Mouse (Mus musculus): Measurements from ENCODE around the gene Dnajc5.

Dnajc5 gene

DNA sequence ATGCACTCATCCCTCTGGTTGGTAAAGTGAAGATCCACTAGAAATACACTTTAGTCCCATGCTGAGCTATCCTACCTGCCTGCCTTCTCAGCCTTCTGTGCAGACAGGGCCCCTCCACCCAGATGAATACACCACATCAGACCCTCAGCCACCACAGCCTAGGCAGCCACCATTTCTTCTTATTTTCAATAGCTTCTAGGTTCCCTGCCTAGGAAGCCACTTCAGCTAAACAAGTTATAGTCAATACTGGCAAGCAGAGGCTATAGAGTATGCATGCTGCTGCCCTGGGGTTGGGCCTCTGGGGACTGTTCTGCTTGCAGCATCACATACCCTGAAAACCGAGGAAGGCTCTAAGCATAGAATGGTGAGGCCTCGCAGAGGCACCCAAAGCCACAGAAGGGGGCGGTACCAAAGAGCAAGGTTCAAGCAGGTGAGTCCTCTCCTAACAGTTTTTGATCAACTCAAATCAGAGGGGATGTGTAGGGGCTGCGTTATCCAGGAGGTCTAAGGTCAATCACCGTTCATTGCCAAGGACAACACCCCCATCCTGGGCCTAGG lies 71.3 kb downstream of the Dnajc5 start, which contains the start of gene Prpf6:
Gene Prpf6 (plus strand): TSS at position 341 of the 558 bp plus-strand sequence.
- DNase-seq = no peak

GRCm38 (mm10) chr2:181592231-181593041 lies 72.2 kb downstream of the Dnajc5 start, which contains the start of gene Zfp512b:
Gene Zfp512b, minus strand, starts transcription at chr2:181592803.
- peak; percentile 61 for DNase-seq

GRCm38 (mm10) chr2:181593042-181593421 lies 72.7 kb downstream of the Dnajc5 start:
- no peak for DNase-seq

DNA sequence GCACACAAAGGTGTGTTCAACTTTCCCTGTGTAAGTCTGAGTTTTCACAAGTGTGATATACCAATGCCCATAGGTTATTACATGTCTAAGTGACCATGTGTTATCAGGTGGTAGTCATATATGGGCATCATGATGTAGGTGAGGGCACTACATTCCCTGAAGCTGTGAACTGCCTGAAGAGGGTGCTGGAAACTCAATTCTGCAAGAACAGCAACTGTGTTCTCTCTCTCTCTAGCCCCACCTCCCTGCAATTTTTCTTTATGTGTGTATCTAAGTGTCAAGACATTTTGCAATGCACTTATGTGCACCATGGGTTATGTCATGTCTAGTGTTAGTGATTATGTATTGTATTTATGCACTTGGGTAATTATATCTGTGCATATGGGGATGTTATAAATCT lies 73.7 kb downstream of the Dnajc5 start:
- DNase-seq = no peak

DNA sequence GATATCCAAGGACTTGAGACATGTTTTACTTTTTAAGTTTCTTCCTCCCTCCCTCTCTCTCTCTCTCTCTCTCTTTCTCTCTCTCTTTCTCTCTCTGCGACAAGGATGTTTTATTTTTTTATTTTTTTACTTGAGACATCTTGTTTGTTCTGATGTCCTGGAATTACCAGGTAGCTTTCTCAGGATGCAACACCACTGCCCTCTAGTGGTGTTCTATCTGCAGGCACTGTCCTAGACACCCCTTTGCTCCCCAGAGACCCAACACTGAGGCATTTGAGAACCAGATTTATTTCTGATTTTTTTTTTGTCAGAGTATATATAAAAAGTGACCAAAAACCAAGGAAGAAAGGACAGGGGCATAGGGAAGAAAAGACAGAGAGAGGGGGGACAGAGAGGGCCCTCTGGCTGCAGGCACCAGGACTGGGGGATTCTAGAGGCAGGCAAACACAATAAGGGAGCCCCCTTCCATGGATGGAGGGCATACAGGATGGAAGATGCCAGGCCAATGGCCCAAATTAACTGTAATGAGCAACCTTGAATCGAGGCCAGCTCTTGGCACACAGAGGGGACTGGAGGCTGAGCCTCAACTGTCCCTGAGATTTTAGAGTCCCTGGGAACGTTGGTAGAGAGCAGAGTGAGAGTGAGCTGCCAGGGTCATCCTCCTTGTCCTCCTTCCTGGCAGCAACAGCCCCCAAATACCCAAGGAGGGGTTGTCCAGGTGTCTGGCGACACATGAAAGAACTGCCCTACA lies 74.8 kb downstream of the Dnajc5 start:
- DNase-seq = no peak

- DNase-seq = no peak
Observed at GRCm38 (mm10) chr2:181596221-181596960, 76.1 kb downstream of the Dnajc5 start.

DNA sequence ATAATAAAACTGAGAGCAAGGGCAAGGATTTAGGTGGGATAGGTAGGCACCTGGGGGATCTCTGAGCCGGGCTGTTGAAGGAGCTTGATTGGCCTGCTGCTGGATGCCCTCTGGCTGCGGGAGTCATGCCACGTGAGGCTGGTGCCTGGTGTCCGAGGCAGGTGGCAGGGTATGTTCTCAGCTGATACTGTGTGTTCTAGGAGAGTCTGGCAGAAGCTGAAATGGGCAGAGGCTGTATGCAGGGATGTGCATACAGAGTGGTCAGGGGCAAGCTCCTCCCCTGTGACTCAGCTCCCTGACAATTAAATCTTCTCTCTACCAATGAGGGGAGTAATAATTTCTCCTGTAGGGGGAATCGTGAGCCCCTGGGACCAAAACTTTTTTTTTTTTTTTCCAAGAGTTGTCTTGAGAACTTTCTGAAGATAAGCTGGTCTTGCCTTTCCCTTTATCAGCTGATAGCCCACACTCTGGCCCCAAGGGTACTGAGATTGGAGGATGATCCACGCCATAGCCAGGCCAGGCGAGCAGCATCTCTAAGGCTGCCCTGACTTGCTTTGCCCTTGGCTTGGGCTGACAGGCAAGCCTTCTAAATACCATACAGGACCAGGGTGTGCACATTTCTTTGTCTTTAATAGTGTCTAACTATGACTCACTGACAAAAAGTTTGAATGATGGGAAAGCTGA lies 77.2 kb downstream of the Dnajc5 start:
- DNase-seq = no peak

DNA sequence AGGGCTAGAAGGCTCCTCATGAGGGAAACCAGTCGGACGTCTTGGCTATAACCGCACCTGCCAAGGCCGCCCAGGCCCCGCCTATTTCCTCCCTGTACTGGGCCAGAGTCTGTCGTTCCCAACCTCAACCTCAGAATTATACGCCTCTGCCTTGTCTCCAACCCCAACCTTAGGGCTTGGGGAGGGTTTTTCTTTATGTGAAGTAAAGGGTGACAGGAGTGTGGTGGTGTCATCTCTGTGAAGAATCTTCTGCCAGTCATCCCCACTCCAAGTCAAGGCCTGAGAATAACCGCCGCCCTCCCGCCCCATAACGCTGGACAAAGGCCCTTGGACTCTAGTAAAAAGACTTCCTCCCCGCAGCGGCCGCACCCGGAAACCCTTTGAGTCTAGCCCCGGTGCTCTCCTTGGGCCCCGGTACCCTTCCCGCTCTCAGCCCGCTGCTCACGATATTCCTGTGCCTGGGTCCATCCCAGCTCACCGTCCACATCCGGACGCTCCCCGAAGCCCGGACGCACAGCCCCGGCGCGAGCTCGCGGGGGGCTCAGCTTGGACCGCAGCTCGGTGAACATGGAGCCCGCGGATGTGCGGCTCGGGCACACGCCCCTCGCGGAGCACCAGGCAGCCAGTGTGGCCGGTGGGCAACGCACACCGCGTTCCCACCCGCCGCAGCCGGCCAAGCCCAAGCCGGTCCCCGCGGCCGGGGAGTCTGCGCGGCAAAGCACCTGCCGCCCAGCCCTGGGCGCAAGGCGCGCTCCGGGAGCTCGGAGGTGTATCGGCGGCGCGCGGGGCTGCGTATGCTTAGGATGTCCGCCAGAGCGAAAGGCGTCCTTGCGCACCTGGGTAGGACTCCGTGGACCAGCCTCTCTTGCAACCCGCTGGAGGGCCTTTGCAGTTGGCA lies 78.4 kb downstream of the Dnajc5 start, which contains the start of gene Samd10:
Gene Samd10 (minus strand): TSS at position 759 of the 898 bp plus-strand sequence.
- DNase-seq = peak; percentile 76

GRCm38 (mm10) chr2:181600226-181600758 lies 80.0 kb downstream of the Dnajc5 start:
- DNase-seq = peak; percentile 52

- DNase-seq = peak; percentile 98
Observed at GRCm38 (mm10) chr2:181600828-181601750, 80.8 kb downstream of the Dnajc5 start.

DNA sequence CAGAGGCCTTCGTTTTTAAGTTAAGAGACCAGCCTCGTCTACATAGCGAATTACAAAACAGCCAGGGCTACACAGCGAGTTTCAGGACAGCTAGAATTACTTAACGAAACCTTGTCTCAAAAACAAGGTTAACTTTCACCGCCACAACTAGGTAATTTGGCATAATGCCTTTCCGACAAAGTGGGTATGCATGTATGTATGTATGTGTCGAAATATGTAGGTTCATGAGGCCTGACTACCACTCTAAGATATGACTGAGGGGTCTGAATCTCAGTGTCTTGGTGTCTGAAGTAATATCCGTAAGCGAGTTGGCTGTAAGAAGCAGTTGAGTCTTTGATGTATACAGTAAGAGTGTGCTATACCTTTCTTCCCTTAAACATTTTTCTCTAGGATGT lies 81.5 kb downstream of the Dnajc5 start:
- no peak for DNase-seq

DNA sequence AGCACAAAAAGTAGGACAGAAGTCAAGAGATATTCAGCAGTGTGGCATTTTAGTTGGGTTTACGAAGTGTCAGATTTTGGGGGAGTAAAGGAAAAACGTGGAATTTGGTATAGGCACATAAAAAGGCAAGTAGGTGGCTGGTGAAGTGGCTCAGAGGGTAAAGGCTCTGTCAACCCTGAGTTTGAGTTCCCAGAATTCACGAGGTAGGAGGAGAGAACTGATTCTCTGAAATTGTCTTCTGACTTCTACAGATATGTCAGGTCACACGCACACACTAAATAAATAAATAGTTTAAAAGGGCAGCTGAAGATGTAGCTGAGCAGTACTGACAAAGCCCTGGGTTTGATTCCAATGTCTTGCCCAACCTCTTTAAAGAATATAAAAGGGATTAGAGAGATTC lies 82.1 kb downstream of the Dnajc5 start:
- DNase-seq = no peak
